Mouse (Mus musculus): Measurements from ENCODE around the gene Gpr135. TPM values are rescaled to one million over a fixed set of nuclear protein-coding genes. Genes with fewer than 3 reads are reported as not detected.

The Gpr135 gene
- polyA plus RNA-seq (2015; fragmentation: Nextera tagmentation; extraction: Ambion mirVana) = 0.43 and 0.60 TPM in 2 replicates

- WGBS = under 1% methylated on average over 94 of the region's 94 CpGs
- H3K27ac ChIP-seq (replicated peaks) = no peak within 1 kb of the TSS
Measured at GRCm38 (mm10) chr12:72070327-72071269, at the start of gene Gpr135. Gene Gpr135, minus strand, starts transcription at chr12:72071125.

DNA sequence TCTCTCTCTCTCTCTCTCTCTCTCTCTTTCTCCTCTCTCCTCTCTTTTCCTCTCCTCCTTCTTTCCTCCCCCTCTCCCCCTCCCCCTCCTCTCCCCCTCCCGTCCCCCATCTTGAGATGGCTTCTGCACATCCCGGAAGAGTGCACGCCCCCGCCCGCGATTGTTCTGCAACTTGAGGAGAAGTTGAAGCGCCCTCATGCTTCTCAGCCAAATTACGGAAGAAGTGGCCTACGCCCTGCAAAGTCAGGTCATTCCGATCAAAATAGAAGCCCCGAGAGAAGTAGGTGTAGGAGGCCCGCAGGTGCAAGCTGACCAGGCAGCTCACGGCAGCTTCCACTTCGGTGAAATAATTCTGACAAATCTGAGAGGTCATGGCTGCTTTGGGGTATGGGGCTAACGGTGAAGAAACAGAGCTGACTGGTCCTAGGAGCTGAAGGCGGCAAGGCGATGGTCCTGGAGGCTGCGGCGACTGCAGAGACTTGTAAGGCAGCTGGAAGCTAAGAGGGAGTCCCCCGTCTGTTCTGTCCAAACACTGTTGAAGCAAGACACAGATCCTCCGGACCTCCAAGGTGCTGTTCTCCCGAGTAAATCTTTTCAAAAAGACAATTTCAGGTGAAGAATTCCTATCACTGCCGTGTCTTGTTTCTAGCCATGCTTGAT lies 44.9 kb upstream of the Gpr135 start:
- Histone ChIP-seq H3K4me1 (no peaks in the 10 kb centered on the region), H3K4me2 (no peak overlapping the region), H3K27me3 (replicated peaks) (peaks cover 4% of the 10 kb centered on the region; the same call in 1 of the 2 replicates), H3K27ac (replicated peaks) (no peak overlapping the region), H3K36me3 (no peaks in the 10 kb centered on the region), H3K9me3 (no peaks in the 10 kb centered on the region), H3K9ac (no peak overlapping the region), H3K4me3 (no peak overlapping the region)
- WGBS = 74% methylated on average over 22 of the region's 23 CpGs
- ATAC-seq (ENCODE audit: extremely low read depth, insufficient number of reproducible peaks, low FRiP score, low TSS enrichment) = no peak

More at GRCm38 (mm10) chr12:72070327-72071269, at the start of gene Gpr135:
- H3K4me3 ChIP-seq = peak within 1 kb of the TSS; percentile 66
- no peaks in the 10 kb centered on the region for H3K9me3 ChIP-seq
- H3K27me3 ChIP-seq (replicated peaks) = peaks cover 55% of the 10 kb centered on the region
- H3K36me3 ChIP-seq = peaks cover 17% of the 10 kb centered on the region
- H3K9ac ChIP-seq = peak within 1 kb of the TSS; percentile 77
- 0 out of 2 replicates have a peak, but pooled peaks have one; percentile 37 for ATAC-seq (ENCODE audit: extremely low read depth, insufficient number of reproducible peaks, low FRiP score, low TSS enrichment)
- H3K4me2 ChIP-seq = peak within 1 kb of the TSS; percentile 99
- H3K4me1 ChIP-seq = peaks cover 12% of the 10 kb centered on the region

GRCm38 (mm10) chr12:72115126-72115525 lies 44.2 kb upstream of the Gpr135 start:
- no peak for ATAC-seq (ENCODE audit: extremely low read depth, insufficient number of reproducible peaks, low FRiP score, low TSS enrichment)
- no peaks in the 10 kb centered on the region for H3K9me3 ChIP-seq

GRCm38 (mm10) chr12:72104525-72105281 lies 33.8 kb upstream of the Gpr135 start:
- Histone ChIP-seq H3K4me1 (0 out of 2 replicates have a peak, but pooled peaks cover 3% of the 10 kb centered on the region), H3K9me3 (no peaks in the 10 kb centered on the region), H3K27me3 (replicated peaks) (peaks cover 9% of the 10 kb centered on the region; the same call in 1 of the 2 replicates), H3K4me2 (peak overlapping the region; percentile 61), H3K4me3 (0 out of 2 replicates have a peak overlapping the region, but pooled peaks have one; percentile 17), H3K9ac (peak overlapping the region; percentile 62; the same call in 1 of the 2 replicates), H3K27ac (replicated peaks) (no peak overlapping the region), H3K36me3 (peaks cover 18% of the 10 kb centered on the region)
- ATAC-seq (ENCODE audit: extremely low read depth, insufficient number of reproducible peaks, low FRiP score, low TSS enrichment) = no peak
- 20% methylated on average over 14 of the region's 14 CpGs for WGBS

More at GRCm38 (mm10) chr12:72115126-72115525, 44.2 kb upstream of the Gpr135 start:
- Histone ChIP-seq H3K27me3 (replicated peaks) (peaks cover 4% of the 10 kb centered on the region; the same call in 1 of the 2 replicates), H3K9ac (no peak overlapping the region), H3K27ac (replicated peaks) (no peak overlapping the region), H3K36me3 (no peaks in the 10 kb centered on the region), H3K4me3 (no peak overlapping the region), H3K4me1 (no peaks in the 10 kb centered on the region), H3K4me2 (no peak overlapping the region)
- WGBS = 67% methylated on average over 6 of the region's 6 CpGs

- H3K27me3 ChIP-seq (replicated peaks) = peaks cover 9% of the 10 kb centered on the region; the same call in 1 of the 2 replicates
- H3K4me2 ChIP-seq = no peak overlapping the region
- H3K4me1 ChIP-seq = 0 out of 2 replicates have a peak, but pooled peaks cover 3% of the 10 kb centered on the region
- H3K4me3 ChIP-seq = no peak overlapping the region
- no peak overlapping the region for H3K9ac ChIP-seq
- peaks cover 24% of the 10 kb centered on the region for H3K36me3 ChIP-seq
- H3K9me3 ChIP-seq = no peaks in the 10 kb centered on the region
- no peak for ATAC-seq (ENCODE audit: extremely low read depth, insufficient number of reproducible peaks, low FRiP score, low TSS enrichment)
- 73% methylated on average over 5 of the region's 5 CpGs for WGBS
- no peak overlapping the region for H3K27ac ChIP-seq (replicated peaks)
Measured at GRCm38 (mm10) chr12:72104027-72104426, 33.1 kb upstream of the Gpr135 start.

DNA sequence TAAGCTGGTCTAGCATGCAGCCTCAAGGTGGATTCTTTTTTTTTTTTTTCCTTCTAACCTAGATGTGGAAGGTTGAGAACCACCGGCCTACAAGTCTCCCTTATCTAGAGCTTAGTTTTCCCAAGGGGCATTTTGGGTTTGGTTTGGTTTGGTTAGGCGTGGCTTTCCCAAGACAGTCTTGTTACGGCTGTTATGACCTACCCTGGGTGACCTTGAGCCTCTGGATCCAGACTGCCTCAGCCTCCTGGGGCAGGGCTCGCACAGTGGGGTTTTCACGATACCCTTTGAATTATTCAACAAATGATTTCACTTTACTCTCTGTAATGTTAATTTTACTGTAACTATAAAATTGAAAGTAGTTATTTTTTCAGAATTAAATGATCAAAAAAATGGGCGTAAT lies 31.9 kb upstream of the Gpr135 start:
- Histone ChIP-seq H3K4me3 (no peak overlapping the region), H3K27me3 (replicated peaks) (0 out of 2 replicates have a peak, but pooled peaks cover 4% of the 10 kb centered on the region), H3K36me3 (peaks cover 32% of the 10 kb centered on the region), H3K4me1 (0 out of 2 replicates have a peak, but pooled peaks cover 3% of the 10 kb centered on the region), H3K9ac (no peak overlapping the region), H3K4me2 (no peak overlapping the region), H3K27ac (replicated peaks) (no peak overlapping the region), H3K9me3 (no peaks in the 10 kb centered on the region)
- ATAC-seq (ENCODE audit: extremely low read depth, insufficient number of reproducible peaks, low FRiP score, low TSS enrichment) = no peak
- 74% methylated on average over 6 of the region's 6 CpGs for WGBS

- no peaks in the 10 kb centered on the region for H3K4me1 ChIP-seq
- no peak overlapping the region for H3K27ac ChIP-seq (replicated peaks)
- H3K9me3 ChIP-seq = no peaks in the 10 kb centered on the region
- ATAC-seq (ENCODE audit: extremely low read depth, insufficient number of reproducible peaks, low FRiP score, low TSS enrichment) = no peak
- H3K36me3 ChIP-seq = peaks cover 87% of the 10 kb centered on the region
- 93% methylated on average over 8 of the region's 8 CpGs for WGBS
- no peak overlapping the region for H3K4me3 ChIP-seq
- no peak overlapping the region for H3K4me2 ChIP-seq
- H3K9ac ChIP-seq = no peak overlapping the region
- H3K27me3 ChIP-seq (replicated peaks) = no peaks in the 10 kb centered on the region
Measured at GRCm38 (mm10) chr12:72096966-72097365, 26.0 kb upstream of the Gpr135 start.

- no peak for ATAC-seq (ENCODE audit: extremely low read depth, insufficient number of reproducible peaks, low FRiP score, low TSS enrichment)
- no peak overlapping the region for H3K27ac ChIP-seq (replicated peaks)
- WGBS = 93% methylated on average over 4 of the region's 4 CpGs
- no peaks in the 10 kb centered on the region for H3K9me3 ChIP-seq
- H3K9ac ChIP-seq = no peak overlapping the region
- H3K27me3 ChIP-seq (replicated peaks) = no peaks in the 10 kb centered on the region
- H3K36me3 ChIP-seq = peaks cover 50% of the 10 kb centered on the region
- H3K4me1 ChIP-seq = peaks cover 19% of the 10 kb centered on the region
- H3K4me2 ChIP-seq = no peak overlapping the region
- H3K4me3 ChIP-seq = no peak overlapping the region
Measured at GRCm38 (mm10) chr12:72089802-72090201, 18.9 kb upstream of the Gpr135 start.

DNA sequence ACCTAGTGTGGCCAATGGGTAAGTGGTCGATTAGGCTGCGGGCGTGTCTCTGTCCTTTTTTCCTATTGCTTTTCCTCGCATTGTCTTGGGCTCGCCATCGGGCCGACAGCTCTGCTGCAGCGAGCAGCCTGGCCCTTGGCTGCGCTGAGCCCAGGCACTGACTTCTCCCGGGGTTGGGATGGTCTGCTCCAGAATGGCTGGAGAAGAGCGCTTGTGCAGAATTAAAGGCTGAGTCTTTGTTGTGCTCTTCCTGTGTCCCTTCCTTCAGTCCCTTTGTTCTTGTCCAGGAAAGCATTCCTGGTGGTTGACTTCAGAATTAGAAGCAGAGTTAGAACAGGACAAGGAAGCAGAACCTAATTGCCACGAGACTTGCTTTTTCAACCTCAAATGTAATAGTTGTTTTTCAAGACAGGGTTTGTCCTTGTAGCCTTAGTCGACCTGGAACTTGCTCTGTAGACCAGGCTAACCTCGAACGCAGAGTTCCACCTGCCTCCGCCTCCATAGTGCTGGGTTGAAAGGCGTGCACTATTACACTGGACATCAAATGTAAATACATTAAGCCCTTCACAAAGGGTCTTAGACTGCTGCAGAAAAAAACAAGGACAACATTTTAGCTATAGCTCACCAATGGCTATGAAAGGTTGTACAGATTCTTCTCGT lies 15.4 kb upstream of the Gpr135 start:
- ATAC-seq (ENCODE audit: extremely low read depth, insufficient number of reproducible peaks, low FRiP score, low TSS enrichment) = no peak
- 2% methylated on average over 18 of the region's 18 CpGs for WGBS
- H3K27ac ChIP-seq (replicated peaks) = peak overlapping the region; percentile 95
- peak overlapping the region; percentile 88 for H3K9ac ChIP-seq
- peaks cover 40% of the 10 kb centered on the region for H3K4me1 ChIP-seq
- H3K4me3 ChIP-seq = peak overlapping the region; percentile 71
- H3K27me3 ChIP-seq (replicated peaks) = no peaks in the 10 kb centered on the region
- H3K9me3 ChIP-seq = no peaks in the 10 kb centered on the region
- H3K4me2 ChIP-seq = peak overlapping the region; percentile 96
- H3K36me3 ChIP-seq = peaks cover 15% of the 10 kb centered on the region
